Mouse (Mus musculus): ENCODE measurements at regions not wholly inside any gene's neighbourhood (a gene's known extent, or its start where the extent isn't known, plus 50 kb on each side); places are given as distances from the start of the nearest gene placed in this dataset.

- no peak for ATAC-seq (ENCODE audit: insufficient number of reproducible peaks, low FRiP score, low TSS enrichment)
These were observed 81.5 kb upstream of the Gm11232 start for GRCm38 (mm10) chr4:71839134-71839802.

GRCm38 (mm10) chr4:71835737-71836136, 78.0 kb upstream of the Gm11232 start:
- ATAC-seq (ENCODE audit: insufficient number of reproducible peaks, low FRiP score, low TSS enrichment), result no peak

GRCm38 (mm10) chr4:71811444-71811843, 53.7 kb upstream of the Gm11232 start:
- ATAC-seq (ENCODE audit: insufficient number of reproducible peaks, low FRiP score, low TSS enrichment), result no peak

- ATAC-seq (ENCODE audit: insufficient number of reproducible peaks, low FRiP score, low TSS enrichment), result no peak
These were observed 50.5 kb upstream of the Gm11232 start for GRCm38 (mm10) chr4:71808271-71808670.
